Mouse (Mus musculus) spleen, embryonic (tissue): ENCODE measurements at regions not wholly inside any gene's neighbourhood (a gene's known extent, or its start where the extent isn't known, plus 50 kb on each side); places are given as distances from the start of the nearest gene placed in this dataset.
"Not testable (repeated sequence)": the region's sequence is repeated elsewhere in the genome, so short reads cannot be mapped to it uniquely, and the experiment has no call there.

ENCODE experiments used
- CTCF ChIA-PET: fragments of 350-600 bp; sonication (Branson Sonifier 250); formaldehyde crosslinking; loops from one replicate; lab custom pipeline; 2022; lab: Charles Lee

- CTCF ChIA-PET, result interaction anchor here (0.6 kb wide), 1 partner anchor 23 kb away, joined by 11 read pairs; no protein-coding TSS in a partner anchor
These were observed 188.3 kb upstream of the Ccdc54 start for GRCm38 (mm10) chr16:50779030-50779784.

DNA sequence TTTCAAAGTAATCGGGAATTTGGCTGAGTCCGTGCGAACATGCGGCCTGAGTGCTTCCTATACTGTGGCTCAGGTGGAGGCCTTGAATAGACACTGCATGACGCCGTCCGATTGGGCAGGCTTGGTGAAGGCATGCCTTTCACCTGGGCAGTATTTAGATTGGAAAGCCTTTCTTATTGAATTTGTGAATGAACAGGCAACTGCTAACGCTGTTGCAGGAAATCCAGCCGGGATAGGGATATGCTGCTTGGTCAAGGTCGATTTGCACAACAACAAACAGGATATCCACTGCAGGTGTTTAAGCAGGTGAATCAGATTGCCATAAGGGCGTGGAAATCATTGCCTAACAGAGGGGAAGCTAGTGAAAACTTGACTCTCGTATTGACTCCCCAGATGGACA lies 183.7 kb upstream of the Ccdc54 start:
- CTCF ChIA-PET, result not testable (repeated sequence)

DNA sequence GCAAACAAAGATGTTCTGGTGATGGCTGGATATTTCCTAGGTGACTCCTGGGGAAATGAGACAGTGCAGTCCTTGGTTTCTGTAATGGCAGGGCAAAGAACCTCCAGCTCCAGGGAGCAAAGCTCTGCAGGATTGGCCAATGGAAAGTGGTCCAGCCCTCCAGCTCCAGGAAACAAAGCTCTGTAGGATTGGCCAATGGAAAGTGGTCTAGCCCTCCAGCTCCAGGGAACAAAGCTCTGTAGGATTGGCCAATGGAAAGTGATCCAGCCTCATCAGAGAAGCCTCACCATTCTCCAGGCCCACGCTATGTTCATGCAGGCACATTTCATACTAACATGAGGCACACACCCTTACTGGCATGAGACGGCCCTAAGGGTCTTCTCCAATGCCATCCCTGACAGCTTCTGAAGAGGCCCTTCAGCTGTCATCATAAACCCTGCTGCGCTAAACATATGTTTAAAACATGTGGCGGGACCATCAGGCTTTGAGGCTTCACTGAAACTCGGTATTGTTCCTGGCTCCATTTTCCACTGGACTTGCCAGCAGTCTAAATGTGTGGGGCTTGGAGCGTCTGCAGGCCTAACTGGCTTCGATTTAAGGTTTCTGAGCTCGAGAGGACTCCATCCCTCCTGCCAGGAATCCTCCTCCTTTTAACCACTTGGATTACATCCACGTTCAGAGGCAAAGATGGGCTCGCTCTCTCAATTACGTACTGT lies 175.3 kb upstream of the Ccdc54 start:
- CTCF ChIA-PET, result no interaction called here

DNA sequence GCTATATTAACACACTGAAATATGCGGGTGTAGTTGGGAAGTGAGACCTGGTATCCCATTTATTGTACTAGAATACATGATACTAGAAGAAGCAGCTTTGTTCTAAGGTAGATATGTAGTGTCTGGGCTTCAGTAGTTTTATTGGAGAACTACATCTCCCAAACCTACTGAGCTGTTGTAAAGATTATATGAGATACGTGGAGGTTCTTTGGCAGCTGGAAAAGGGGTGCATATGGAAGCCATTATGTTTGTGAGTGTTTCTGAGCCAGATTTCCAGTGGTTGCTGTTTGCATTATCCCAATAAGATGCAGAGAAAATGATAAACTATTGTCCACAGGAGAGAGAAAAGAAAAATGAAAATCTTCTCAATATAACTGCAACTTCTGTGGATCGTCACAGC lies 171.1 kb upstream of the Ccdc54 start:
- CTCF ChIA-PET, result no interaction called here

- CTCF ChIA-PET, result no interaction called here
These were observed 169.0 kb upstream of the Ccdc54 start for GRCm38 (mm10) chr16:50759979-50760378.

GRCm38 (mm10) chr16:50756696-50757095 lies 165.7 kb upstream of the Ccdc54 start:
- CTCF ChIA-PET, result no interaction called here

GRCm38 (mm10) chr16:50753612-50754389 lies 162.8 kb upstream of the Ccdc54 start:
- CTCF ChIA-PET, result interaction anchor here (1.0 kb wide), 1 partner anchor 224 kb away, joined by 4 read pairs; no protein-coding TSS in a partner anchor

GRCm38 (mm10) chr16:50753046-50753445 lies 162.1 kb upstream of the Ccdc54 start:
- CTCF ChIA-PET, result interaction anchor here (1.0 kb wide), 1 partner anchor 223 kb away, joined by 4 read pairs; no protein-coding TSS in a partner anchor

DNA sequence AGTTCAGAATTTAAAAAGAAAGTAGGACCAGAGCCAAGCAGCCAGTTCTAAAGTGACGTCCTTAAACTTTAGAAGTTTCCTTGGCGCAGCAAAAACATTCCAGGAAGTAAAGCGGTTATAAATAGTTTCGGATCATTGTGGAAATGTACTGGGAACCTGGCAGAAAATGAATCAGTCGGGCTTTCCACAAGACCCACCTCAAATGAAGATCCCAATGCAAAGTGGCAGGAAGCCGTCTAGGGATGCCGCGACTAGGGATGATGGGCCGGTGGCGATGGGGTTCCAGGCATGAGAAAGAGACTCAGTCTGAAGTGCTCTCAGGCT lies 161.3 kb upstream of the Ccdc54 start:
- CTCF ChIA-PET, result no interaction called here

GRCm38 (mm10) chr16:50751495-50752276 lies 160.7 kb upstream of the Ccdc54 start:
- CTCF ChIA-PET, result no interaction called here

- CTCF ChIA-PET, result no interaction called here
These were observed 156.7 kb upstream of the Ccdc54 start for GRCm38 (mm10) chr16:50747698-50748097.

DNA sequence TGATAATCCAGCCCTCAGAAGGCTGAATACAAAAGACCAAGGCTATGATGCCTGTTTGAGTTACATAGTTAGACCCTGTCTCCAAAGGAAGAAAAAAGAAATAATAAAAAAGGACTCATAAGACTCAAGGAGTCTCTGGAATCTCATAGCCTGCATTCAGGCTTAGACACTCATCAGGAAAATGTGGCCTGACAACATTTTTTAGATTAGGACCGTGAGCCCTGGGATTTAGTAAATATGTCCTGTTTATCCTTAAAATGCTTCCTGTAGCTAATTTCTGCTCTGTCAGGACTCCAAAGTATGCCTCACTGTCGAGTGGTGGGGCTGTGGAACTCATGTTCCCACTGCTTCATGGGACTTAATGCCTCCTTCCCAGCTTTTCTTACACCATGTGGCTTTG lies 154.8 kb upstream of the Ccdc54 start:
- CTCF ChIA-PET, result no interaction called here

GRCm38 (mm10) chr16:50737396-50737843 lies 146.5 kb upstream of the Ccdc54 start:
- CTCF ChIA-PET, result interaction anchor here (1.7 kb wide), 1 partner anchor 208 kb away, joined by 5 read pairs; no protein-coding TSS in a partner anchor

GRCm38 (mm10) chr16:50736151-50737047 lies 145.4 kb upstream of the Ccdc54 start:
- CTCF ChIA-PET, result interaction anchor here (1.7 kb wide), 1 partner anchor 207 kb away, joined by 5 read pairs; no protein-coding TSS in a partner anchor

DNA sequence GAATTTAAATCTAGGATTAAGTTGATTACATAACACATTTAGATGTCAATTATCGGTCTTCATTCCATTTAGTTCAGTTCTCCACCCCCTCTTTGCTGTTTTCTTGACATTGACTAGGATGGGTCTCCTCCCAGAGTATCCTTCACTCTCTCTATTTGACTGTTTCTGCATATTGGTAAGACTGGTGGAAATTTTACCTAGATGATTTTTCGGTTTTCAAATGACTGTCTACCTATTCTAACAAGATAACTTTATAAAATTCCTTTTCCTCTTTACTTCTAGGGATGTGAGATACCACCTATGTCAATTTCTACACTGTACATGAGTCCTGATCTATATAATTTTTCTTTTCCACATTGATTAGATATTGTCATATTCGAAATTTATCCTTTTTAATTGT lies 142.4 kb upstream of the Ccdc54 start:
- CTCF ChIA-PET, result interaction anchor here (1.0 kb wide), 1 partner anchor 8 kb away, joined by 3 read pairs; no protein-coding TSS in a partner anchor

DNA sequence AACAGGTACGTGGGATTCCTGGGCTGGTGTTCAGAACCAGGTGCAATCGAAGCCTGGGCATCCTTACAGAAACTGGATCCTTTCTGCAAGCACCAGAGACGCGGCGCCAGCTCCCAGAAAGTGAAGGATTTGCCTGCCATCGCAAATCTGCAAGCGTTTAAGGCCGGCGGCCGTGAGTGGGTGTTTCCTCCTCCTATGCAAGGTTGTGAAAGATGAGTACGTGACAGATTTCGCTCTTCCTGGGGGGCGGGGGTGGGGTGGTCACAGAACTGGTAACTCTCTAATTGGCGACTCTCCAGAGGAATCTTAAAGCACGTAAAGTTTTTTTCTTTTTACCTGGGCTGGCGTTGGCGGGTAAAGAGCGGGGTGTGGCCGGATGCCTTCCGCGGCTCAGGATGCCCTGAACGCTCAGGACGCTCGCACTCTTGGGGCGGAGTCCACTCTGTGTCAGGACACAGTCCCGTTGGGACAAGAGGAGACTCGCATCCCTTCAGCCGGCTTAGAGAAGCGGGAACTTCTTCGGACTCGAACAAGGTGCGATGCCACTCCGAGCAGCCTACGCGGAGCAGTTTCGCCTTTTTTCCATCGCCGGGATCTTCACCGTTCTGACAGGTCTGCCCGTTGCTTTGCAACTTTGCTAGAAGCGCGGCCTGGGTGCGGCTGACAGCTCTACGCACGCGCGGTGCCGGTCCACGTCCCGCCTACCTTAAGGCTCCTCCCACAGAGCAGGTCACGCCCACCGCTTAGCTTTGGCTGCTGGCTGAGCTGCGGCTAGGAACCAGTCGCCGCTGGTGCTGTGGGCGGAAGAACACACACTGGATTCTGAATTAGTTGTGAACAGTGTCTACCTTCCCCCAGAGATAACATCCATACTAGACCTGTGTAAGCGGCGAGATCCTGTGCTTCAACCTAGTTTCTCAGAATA lies 141.4 kb upstream of the Ccdc54 start:
- CTCF ChIA-PET, result no interaction called here

GRCm38 (mm10) chr16:50729341-50729740 lies 138.4 kb upstream of the Ccdc54 start:
- CTCF ChIA-PET, result interaction anchor here (0.6 kb wide), 1 partner anchor 1713 kb away, joined by 3 read pairs; no protein-coding TSS in a partner anchor

- CTCF ChIA-PET, result no interaction called here
These were observed 132.2 kb upstream of the Ccdc54 start for GRCm38 (mm10) chr16:50723144-50723543.
